Mouse (Mus musculus) neutrophil, adult 59 days (primary cell): ENCODE results near the gene Scgb1c1. TPM values are rescaled to one million over a fixed set of nuclear protein-coding genes. Genes with fewer than 3 reads are reported as not detected.

Experiments used
- total RNA-seq, 2 experiments: library from RNA; stranded (reverse); gene quantifications; 1 replicate in 1 of 2; 2 replicates in 1 of 2; pipeline ENCODE4 v1.2.4; 2023

The Scgb1c1 gene
- total RNA-seq, result not detected

GRCm38 (mm10) chr7:140844905-140845665 is at the start of gene Scgb1c1:
Gene Scgb1c1 (plus strand): TSS chr7:140845547.

GRCm38 (mm10) chr7:140821653-140822329 is 23.6 kb upstream of the Scgb1c1 start, which contains the start of gene Zfp941:
Gene Zfp941 (minus strand): TSS chr7:140822178.

GRCm38 (mm10) chr7:140834968-140835757 is 10.2 kb upstream of the Scgb1c1 start, which contains the start of gene Urah:
Gene Urah (plus strand): TSS chr7:140835018.

GRCm38 (mm10) chr7:140847755-140848580 is 2.6 kb downstream of the Scgb1c1 start, which contains the start of gene Odf3:
Gene Odf3 (plus strand): TSS chr7:140847805.

GRCm38 (mm10) chr7:140855860-140856784 is 10.8 kb downstream of the Scgb1c1 start, which contains the start of gene Gm45785:
Gene Gm45785 (minus strand): TSS chr7:140856331.

GRCm38 (mm10) chr7:140856785-140857549 is 11.6 kb downstream of the Scgb1c1 start, which contains the start of gene Ric8a:
Gene Ric8a (plus strand): TSS chr7:140856957.

GRCm38 (mm10) chr7:140857550-140858505 is 12.5 kb downstream of the Scgb1c1 start, which contains the start of gene Bet1l:
Gene Bet1l (minus strand): TSS chr7:140857577.

GRCm38 (mm10) chr7:140881696-140882468 is 36.5 kb downstream of the Scgb1c1 start, which contains the start of the genes Psmd13 and Sirt3:
Gene Psmd13 (plus strand): TSS chr7:140881968.
Gene Sirt3 (minus strand): TSS chr7:140882309.

Other genes starting within 250 kb of the Scgb1c1 start
- not detected for gene Olfr46, start 244.3 kb upstream of the Scgb1c1 start, total RNA-seq
- not detected for gene Olfr61, start 216.6 kb upstream of the Scgb1c1 start, total RNA-seq
- not detected for gene Olfr53, start 199.1 kb upstream of the Scgb1c1 start, total RNA-seq
- gene Olfr539, start 185.6 kb upstream of the Scgb1c1 start, total RNA-seq, result not detected
- gene Olfr45, start 163.6 kb upstream of the Scgb1c1 start, total RNA-seq, result not detected
- gene Olfr541, start 148.3 kb upstream of the Scgb1c1 start, total RNA-seq, result not detected
- not detected for gene Cyp2e1, start 81.8 kb upstream of the Scgb1c1 start, total RNA-seq
- not detected for gene Syce1, start 57.7 kb upstream of the Scgb1c1 start, total RNA-seq
- gene Zfp941, start 23.4 kb upstream of the Scgb1c1 start, total RNA-seq, result under 1 TPM; 0.11 to 0.13 TPM
- not detected for gene Urah, start 10.5 kb upstream of the Scgb1c1 start, total RNA-seq
- not detected for gene Odf3, start 2.3 kb downstream of the Scgb1c1 start, total RNA-seq
- not detected for gene Gm45785, start 10.8 kb downstream of the Scgb1c1 start, total RNA-seq
- 100 to 1,000 TPM; 105 to 107 TPM for gene Ric8a, start 11.4 kb downstream of the Scgb1c1 start, total RNA-seq
- 10 to 100 TPM; 21.7 to 23.7 TPM for gene Bet1l, start 12.0 kb downstream of the Scgb1c1 start, total RNA-seq
- gene Psmd13, start 36.4 kb downstream of the Scgb1c1 start, total RNA-seq, result 100 to 1,000 TPM; 100 to 112 TPM
- gene Sirt3, start 36.8 kb downstream of the Scgb1c1 start, total RNA-seq, result 10 to 100 TPM in 1 of 2 experiments, 1 to 10 TPM in 1; 9.6 to 13.1 TPM
- not detected for gene Cox8b, start 54.9 kb downstream of the Scgb1c1 start, total RNA-seq
- under 1 TPM; 0.09 to 0.16 TPM for gene Nlrp6, start 75.4 kb downstream of the Scgb1c1 start, total RNA-seq
- 10 to 100 TPM; 21.4 to 25.2 TPM for gene Pgghg, start 95.8 kb downstream of the Scgb1c1 start, total RNA-seq
- 1 to 10 TPM; 1.5 to 3.2 TPM for gene Ifitm5, start 104.7 kb downstream of the Scgb1c1 start, total RNA-seq
- gene Gm45717, start 110.4 kb downstream of the Scgb1c1 start, total RNA-seq, result not detected
- gene Ifitm2, start 110.4 kb downstream of the Scgb1c1 start, total RNA-seq, result 100 to 1,000 TPM; 431 to 529 TPM
- 100 to 1,000 TPM; 290 to 313 TPM for gene Ifitm1, start 121.7 kb downstream of the Scgb1c1 start, total RNA-seq
- gene Ifitm3, start 165.2 kb downstream of the Scgb1c1 start, total RNA-seq, result 100 to 1,000 TPM; 439 to 533 TPM
- gene Ifitm6, start 172.4 kb downstream of the Scgb1c1 start, total RNA-seq, result 100 to 1,000 TPM; 869 to 973 TPM
- gene Gm17387, start 183.6 kb downstream of the Scgb1c1 start, total RNA-seq, result not detected
- 1 to 10 TPM in 1 of 2 experiments, under 1 TPM in 1; 0.67 to 1.2 TPM for gene B4galnt4, start 215.6 kb downstream of the Scgb1c1 start, total RNA-seq
- gene Pkp3, start 232.7 kb downstream of the Scgb1c1 start, total RNA-seq, result 1 to 10 TPM; 3.6 to 5.5 TPM